Mouse (Mus musculus) gonadal fat pad, adult 2 months (tissue): Measurements from ENCODE around the gene Pigs. TPM values are rescaled to one million over a fixed set of nuclear protein-coding genes. Genes with fewer than 3 reads are reported as not detected.
A peak's percentile ranks its signal among the peaks of the same experiment; 100 is the strongest.

Experiments
- DNase-seq: peaks from one replicate; pipeline ENCODE4 v3.0.0-alpha.2; 2012; ENCODE audit warnings: low read depth
- polyA plus RNA-seq: library from polyadenylated mRNA; depleted of rRNA; stranded (reverse); fragments of >200 nt; gene quantifications from 2 replicates; pipeline ENCODE4 v1.2.3, GENCODE M21; 2012

The Pigs gene
- polyA plus RNA-seq, 1 experiment = 94.1 TPM

- DNase-seq = no peak
These were observed 8.8 kb downstream of the Pigs start for GRCm38 (mm10) chr11:78337040-78337439.

- DNase-seq = no peak
These were observed 13.5 kb downstream of the Pigs start for GRCm38 (mm10) chr11:78341702-78342101.

- DNase-seq = no peak
These were observed 15.4 kb downstream of the Pigs start, which contains the start of gene Unc119 for GRCm38 (mm10) chr11:78343381-78344327. TSS of gene Unc119 (plus strand) at chr11:78343482.

- no peak for DNase-seq
These were observed 16.2 kb downstream of the Pigs start for GRCm38 (mm10) chr11:78344328-78344889.

- peak; percentile 90 for DNase-seq
These were observed 16.9 kb downstream of the Pigs start for GRCm38 (mm10) chr11:78344890-78345715.

GRCm38 (mm10) chr11:78345801-78346200 lies 17.6 kb downstream of the Pigs start:
- no peak for DNase-seq

- DNase-seq = no peak
These were observed 18.3 kb downstream of the Pigs start for GRCm38 (mm10) chr11:78346326-78347069.

- DNase-seq = no peak
These were observed 19.0 kb downstream of the Pigs start for GRCm38 (mm10) chr11:78347070-78347754.

GRCm38 (mm10) chr11:78347908-78348307 lies 19.7 kb downstream of the Pigs start:
- DNase-seq = no peak

GRCm38 (mm10) chr11:78348474-78348873 lies 20.3 kb downstream of the Pigs start:
- no peak for DNase-seq

GRCm38 (mm10) chr11:78349441-78350358 lies 21.5 kb downstream of the Pigs start:
- DNase-seq = no peak

GRCm38 (mm10) chr11:78353081-78353480 lies 24.9 kb downstream of the Pigs start:
- DNase-seq = no peak

- DNase-seq = no peak
These were observed 26.7 kb downstream of the Pigs start for GRCm38 (mm10) chr11:78354905-78355304.

GRCm38 (mm10) chr11:78355471-78356238 lies 27.4 kb downstream of the Pigs start:
- no peak for DNase-seq

GRCm38 (mm10) chr11:78358330-78359007 lies 30.3 kb downstream of the Pigs start:
- DNase-seq = no peak

GRCm38 (mm10) chr11:78360125-78360788 lies 32.0 kb downstream of the Pigs start:
- DNase-seq = no peak

- no peak for DNase-seq
These were observed 32.5 kb downstream of the Pigs start for GRCm38 (mm10) chr11:78360789-78361131.
